Mouse (Mus musculus) ES-E14 (cell line): ENCODE data around the gene Pigw. TPM values are rescaled to one million over a fixed set of nuclear protein-coding genes. Genes with fewer than 3 reads are reported as not detected.

Experiments
- DNase-seq: peaks from one replicate; pipeline ENCODE4 v3.0.0-alpha.2; 2013; ENCODE audit warnings: low read depth, low spot score
- H3K27ac ChIP-seq: 2 replicates; pipeline ENCODE4 v1.5.1; 2012; ENCODE audit warnings: low read depth, mild to moderate bottlenecking, low read length, moderate library complexity, mixed read lengths; ENCODE audit not compliant: poor library complexity, insufficient read depth, severe bottlenecking
- H3K36me3 ChIP-seq: 2 replicates; pipeline ENCODE4 v1.6.1; 2012; ENCODE audit warnings: mild to moderate bottlenecking, low read length, moderate library complexity, mixed read lengths; ENCODE audit not compliant: control insufficient read depth, poor library complexity, insufficient read depth, severe bottlenecking
- H3K4me1 ChIP-seq, 2 experiments: fragments of 150-350 bp in 1 of 2; sonication (generic) in 1 of 2; 2 replicates each; pipeline ENCODE4 v1.6.1; 2012; ENCODE audit warnings: low read length in 2 of 2, mild to moderate bottlenecking in 1 of 2, mixed read lengths in 1 of 2; ENCODE audit not compliant: control insufficient read depth in 2 of 2, insufficient read depth in 2 of 2, poor library complexity in 1 of 2
- H3K4me3 ChIP-seq, 2 experiments: fragments of 150-350 bp in 1 of 2; sonication (generic) in 1 of 2; 2 replicates each; pipeline ENCODE4 v1.5.1; 2012; ENCODE audit warnings: low read length in 2 of 2, low read depth in 1 of 2, mild to moderate bottlenecking in 1 of 2, mixed read lengths in 1 of 2; ENCODE audit not compliant: insufficient read depth in 1 of 2, poor library complexity in 1 of 2, severe bottlenecking in 1 of 2
- H3K9ac ChIP-seq: 2 replicates; pipeline ENCODE4 v1.6.1; 2012; ENCODE audit warnings: low read depth, mild to moderate bottlenecking, low read length, mixed read lengths; ENCODE audit not compliant: poor library complexity, insufficient read depth, severe bottlenecking
- H3K9me3 ChIP-seq: fragments of 150-350 bp; sonication (generic); 2 replicates; pipeline ENCODE4 v1.6.1; 2012; ENCODE audit warnings: low read depth, mild to moderate bottlenecking, low read length; ENCODE audit not compliant: control insufficient read depth, insufficient read depth
- CHD2 ChIP-seq: IDR thresholded peaks from 2 replicates; pipeline ENCODE4 v1.6.1; 2014; ENCODE audit warnings: mild to moderate bottlenecking, low read depth, low read length, inconsistent platforms
- HCFC1 ChIP-seq: IDR thresholded peaks from 2 replicates; pipeline ENCODE4 v1.6.1; 2012; ENCODE audit warnings: low read length, inconsistent platforms, borderline replicate concordance; ENCODE audit not compliant: insufficient read depth
- MAFK ChIP-seq: IDR thresholded peaks from 2 replicates; pipeline ENCODE4 v1.6.1; 2014; ENCODE audit warnings: mild to moderate bottlenecking, low read depth, low read length, inconsistent platforms; ENCODE audit not compliant: insufficient read depth
- ZC3H11A ChIP-seq: IDR thresholded peaks from 2 replicates; pipeline ENCODE4 v1.6.1; 2012; ENCODE audit warnings: low read depth, mild to moderate bottlenecking, inconsistent platforms, low read length, borderline replicate concordance
- ZNF384 ChIP-seq: IDR thresholded peaks from 2 replicates; pipeline ENCODE4 v1.6.1; 2012; ENCODE audit warnings: low read depth, low read length, inconsistent platforms
- in situ Hi-C, 2 experiments: fragments of 600-800 bp; cut with MboI; formaldehyde crosslinking; loops; one replicate each; pipeline ENCODE4 v1.15.1; 2025; ENCODE audit warnings: low sequenced_read_pairs in 2 of 2, inconsistent platforms in 1 of 2; ENCODE audit not compliant: unreplicated experiment in 2 of 2
- total RNA-seq: library from RNA; depleted of rRNA; stranded (reverse); fragments of 300-350 nt; gene quantifications from 2 replicates; pipeline ENCODE4 v1.2.3, GENCODE M21; 2012

Gene Pigw
- total RNA-seq, 1 experiment = 7.7 TPM

DNA sequence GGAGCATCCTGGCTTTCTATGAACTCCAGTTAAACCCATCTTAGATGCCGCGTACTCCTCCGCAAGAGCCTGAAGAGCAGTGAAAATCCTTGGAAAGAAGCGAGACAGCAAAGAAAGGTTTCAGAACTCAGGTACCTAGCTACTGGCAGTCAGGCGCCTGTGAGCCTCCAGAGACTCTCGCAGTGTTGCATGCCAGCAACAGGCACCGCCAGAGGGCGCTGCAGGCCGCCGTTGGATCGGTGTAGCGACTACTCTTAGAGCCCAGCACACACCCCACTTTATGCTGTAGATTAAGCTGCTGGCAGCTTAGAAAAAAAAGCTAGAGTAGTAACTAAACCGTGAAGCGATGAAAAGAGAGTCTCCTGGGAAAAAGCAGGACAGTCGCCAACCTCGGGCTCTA is 38.3 kb upstream of the Pigw start:
- no peak overlapping the region for H3K4me3 ChIP-seq
- peaks cover 0 to 2% of the 10 kb centered on the region in 2 experiments; a peak in 1 of 4 replicates for H3K4me1 ChIP-seq
- H3K27ac ChIP-seq = no peak overlapping the region
- TF ChIP-seq ZC3H11A = peak; percentile 81
- TF ChIP-seq ZNF384 = 0 out of 2 replicates have a peak, but pooled peaks have one; percentile 30
- TF ChIP-seq MAFK = no peak
- in situ Hi-C loops = loop anchor here in 1 of 2 experiments (5.0 kb wide), 1 partner anchor 64 kb away; no protein-coding TSS in a partner anchor
- peak; percentile 78 for DNase-seq
- H3K9me3 ChIP-seq = no peaks in the 10 kb centered on the region
- H3K36me3 ChIP-seq = peaks cover 9% of the 10 kb centered on the region; the same call in 1 of the 2 replicates
- H3K9ac ChIP-seq = peak overlapping the region; percentile 60; the same call in 1 of the 2 replicates

DNA sequence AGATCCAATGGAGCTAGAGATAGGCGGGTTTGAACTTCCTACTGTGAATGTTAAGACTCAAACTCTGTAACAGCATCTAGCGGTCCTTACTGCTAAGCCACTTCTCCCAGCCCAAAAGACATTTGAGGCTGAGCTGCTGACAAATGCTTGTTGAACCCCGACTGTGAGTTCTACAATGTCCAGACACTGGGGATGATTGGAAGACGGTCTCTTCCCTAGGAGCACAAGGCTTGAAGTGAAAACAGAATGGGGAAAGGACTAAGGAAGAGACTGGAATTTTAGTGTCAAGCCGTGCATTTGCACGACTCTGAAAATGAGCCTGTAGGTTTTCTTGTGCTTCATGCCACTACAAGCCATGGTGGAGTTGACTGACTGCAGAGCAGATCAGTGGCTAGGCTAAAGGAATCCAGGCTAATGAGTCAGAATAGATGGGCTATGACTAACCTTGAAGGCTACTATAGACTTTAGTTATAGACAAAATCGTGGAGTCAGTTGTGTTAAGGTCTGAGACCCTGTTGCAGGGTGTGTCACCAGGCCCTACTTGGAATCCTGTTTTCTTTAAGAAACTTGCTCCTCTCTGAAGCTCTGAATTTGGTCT is 36.7 kb upstream of the Pigw start:
- Histone ChIP-seq H3K9me3 (no peaks in the 10 kb centered on the region), H3K4me3 (peak overlapping the region; percentile 95 to 100; a peak in 3 of 4 replicates), H3K9ac (no peak overlapping the region; the same call in 1 of the 2 replicates), H3K4me1 (peaks cover 0 to 2% of the 10 kb centered on the region in 2 experiments; a peak in 1 of 4 replicates), H3K36me3 (peaks cover 16% of the 10 kb centered on the region), H3K27ac (no peak overlapping the region)
- no peak for TF ChIP-seq CHD2
- no peak for TF ChIP-seq ZC3H11A
- TF ChIP-seq ZNF384 = no peak
- TF ChIP-seq MAFK = no peak
- no peak for TF ChIP-seq HCFC1
- DNase-seq = no peak
- in situ Hi-C loops = loop anchor here in 1 of 2 experiments (5.0 kb wide), 1 partner anchor 65 kb away; no protein-coding TSS in a partner anchor

DNA sequence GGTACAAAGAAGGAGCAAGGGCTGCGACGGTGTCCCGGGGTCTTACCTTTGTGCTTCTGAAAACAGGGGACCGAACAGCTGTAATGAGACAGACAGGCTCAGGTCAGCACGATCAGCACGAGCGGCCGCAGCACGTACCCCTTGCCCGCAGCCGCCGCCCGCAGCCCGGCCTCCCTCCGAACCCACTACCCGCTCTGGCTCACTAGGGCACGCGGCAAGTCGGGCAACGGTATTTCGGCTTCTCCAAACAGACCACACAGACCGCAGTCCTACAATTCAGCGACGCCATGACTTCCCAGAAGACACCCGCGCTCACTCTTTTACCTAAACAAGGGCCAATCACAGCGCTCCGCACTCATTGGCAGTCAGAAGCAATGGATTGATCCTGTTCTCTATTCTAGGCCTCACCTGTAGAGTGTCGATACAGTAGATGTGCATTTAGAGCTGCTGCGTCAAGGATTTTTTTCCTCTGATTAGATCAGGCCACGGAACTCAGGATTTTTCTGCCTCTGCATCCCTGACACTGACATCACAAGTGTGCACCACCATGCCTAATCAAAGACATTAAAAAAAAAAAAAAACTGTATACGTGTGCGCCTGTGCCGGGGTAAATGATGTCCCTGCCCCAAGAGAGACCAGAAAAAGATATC is 36.1 kb upstream of the Pigw start, which contains the start of gene Znhit3:
Gene Znhit3, minus strand, starts transcription at position 314 of the 650 bp plus-strand sequence.
- in situ Hi-C loops = loop anchor here in 1 of 2 experiments (5.0 kb wide), 1 partner anchor 66 kb away; no protein-coding TSS in a partner anchor
- Histone ChIP-seq H3K9me3 (no peaks in the 10 kb centered on the region), H3K4me3 (peak within 1 kb of the TSS; percentile 95 to 100), H3K4me1 (peaks cover 0 to 2% of the 10 kb centered on the region in 2 experiments; a peak in 1 of 4 replicates), H3K36me3 (peaks cover 20% of the 10 kb centered on the region), H3K27ac (peak within 1 kb of the TSS; percentile 56; the same call in 1 of the 2 replicates), H3K9ac (peak within 1 kb of the TSS; percentile 99)
- TF ChIP-seq ZC3H11A (no peak), HCFC1 (peak; percentile 84), MAFK (peak; percentile 64; the same call in 1 of the 2 replicates), CHD2 (no peak), ZNF384 (peak; percentile 65)
- peak; percentile 74 for DNase-seq

DNA sequence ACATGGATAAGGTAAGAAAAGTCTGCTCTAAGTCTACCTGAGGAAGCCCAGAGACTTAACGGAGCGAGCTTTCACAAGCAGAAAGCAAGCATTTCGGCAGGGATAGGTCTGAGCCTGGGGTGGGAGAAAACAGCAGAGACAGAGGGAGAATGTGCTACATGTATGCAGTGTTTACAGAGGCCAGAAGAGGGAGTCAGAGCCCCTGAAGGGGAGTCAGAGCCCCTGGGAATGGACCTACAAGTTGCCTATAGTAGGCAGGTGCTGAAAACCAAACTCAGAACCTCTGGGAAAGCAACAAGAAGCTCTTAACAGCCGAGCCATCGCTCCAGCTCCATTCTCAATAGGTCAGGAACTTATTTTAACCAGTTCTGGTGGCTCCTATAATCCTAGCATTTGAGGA is 34.6 kb upstream of the Pigw start:
- Histone ChIP-seq H3K4me1 (peaks cover 0 to under 1% of the 10 kb centered on the region in 2 experiments; a peak in 1 of 4 replicates), H3K9me3 (no peaks in the 10 kb centered on the region), H3K9ac (peak overlapping the region; percentile 8; the same call in 1 of the 2 replicates), H3K4me3 (peak overlapping the region; percentile 11 to 95; a peak in 2 of 4 replicates), H3K36me3 (peaks cover 28% of the 10 kb centered on the region), H3K27ac (no peak overlapping the region)
- in situ Hi-C loops = loop anchor here in 1 of 2 experiments (5.0 kb wide), 1 partner anchor 68 kb away; no protein-coding TSS in a partner anchor
- DNase-seq = peak; percentile 40
- TF ChIP-seq HCFC1 = no peak
- TF ChIP-seq ZNF384 = no peak
- no peak for TF ChIP-seq ZC3H11A
- TF ChIP-seq CHD2 = no peak
